Mouse (Mus musculus): ENCODE data around the gene Eif3g.
A peak's percentile ranks its signal among the peaks of the same experiment; 100 is the strongest.

The Eif3g gene

GRCm38 (mm10) chr9:20887704-20888385 is 10.6 kb downstream of the Eif3g start, which contains the start of gene Ppan:
Gene Ppan, plus strand, starts transcription at chr9:20888175.
- DNase-seq: peak; percentile 97

DNA sequence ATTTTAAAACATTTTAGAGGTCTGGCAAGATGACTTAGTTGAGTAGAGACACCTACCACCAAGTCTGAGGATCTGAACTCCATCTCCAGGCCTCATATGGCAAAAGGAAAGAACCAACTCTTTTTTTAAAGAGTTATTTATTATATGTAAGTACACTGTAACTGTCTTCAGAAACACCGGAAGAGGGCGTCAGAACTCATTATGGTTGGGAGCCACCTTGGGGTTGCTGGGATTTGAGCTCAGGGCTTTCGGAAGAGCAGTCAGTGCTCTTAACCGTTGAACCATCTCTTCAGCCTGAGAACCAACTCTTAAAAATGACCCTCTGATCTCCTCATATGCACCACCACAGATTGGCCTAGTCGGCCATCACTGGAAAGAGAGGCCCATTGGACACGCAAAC is 11.2 kb downstream of the Eif3g start:
- no peak for DNase-seq

GRCm38 (mm10) chr9:20886563-20886962 is 11.9 kb downstream of the Eif3g start:
- DNase-seq: no peak

DNA sequence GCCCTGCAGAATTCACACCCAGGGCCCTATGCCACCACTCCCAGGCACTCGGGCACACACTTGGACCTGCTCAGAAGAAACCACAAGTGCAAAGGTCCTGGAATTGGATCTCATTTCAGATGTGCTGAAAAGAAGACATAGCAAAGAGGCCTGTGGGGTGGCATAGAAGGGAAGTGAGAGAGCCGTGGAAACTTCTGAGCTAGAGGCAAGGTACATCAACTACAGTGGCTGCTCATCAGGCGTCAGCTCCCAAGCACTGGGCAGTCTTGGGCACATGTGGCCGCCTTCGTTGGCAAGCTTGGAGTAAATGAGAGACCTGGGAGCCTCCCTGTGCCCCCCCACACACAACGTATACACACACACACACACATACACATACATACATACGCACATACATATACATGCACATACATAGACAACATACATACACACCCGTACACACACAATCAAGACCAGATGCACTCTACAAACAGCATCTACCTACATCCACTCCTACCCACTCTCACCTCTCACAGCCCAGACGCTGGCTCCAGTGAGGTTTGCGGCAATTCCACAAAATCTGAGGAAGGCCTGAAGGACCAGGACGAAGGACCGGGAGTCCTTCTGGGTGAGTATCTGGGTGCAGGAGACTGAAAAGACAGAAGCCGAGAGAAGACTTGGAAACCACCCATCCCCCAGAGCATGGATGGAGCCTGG is 19.2 kb downstream of the Eif3g start, which contains the start of gene Angptl6:
TSS of gene Angptl6 (minus strand) at position 631 of the 696 bp plus-strand sequence.
- no peak for DNase-seq

DNA sequence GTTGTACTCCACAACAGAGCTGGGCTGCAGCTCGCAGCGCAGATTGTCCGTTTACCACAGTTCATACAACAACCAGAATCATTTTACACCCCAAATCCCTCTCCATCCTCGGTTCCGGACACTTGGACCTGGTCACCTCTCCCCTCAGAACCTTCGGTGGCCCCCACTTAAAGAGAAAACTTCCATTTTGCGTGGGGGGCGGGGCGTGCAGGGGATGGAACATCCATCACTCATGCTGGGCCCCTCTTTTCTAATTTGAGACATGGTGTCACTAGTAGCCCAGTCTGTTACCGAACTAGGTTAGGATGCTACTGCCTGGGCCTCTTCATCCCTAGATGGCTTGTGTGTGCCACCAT is 19.7 kb downstream of the Eif3g start:
- no peak for DNase-seq

DNA sequence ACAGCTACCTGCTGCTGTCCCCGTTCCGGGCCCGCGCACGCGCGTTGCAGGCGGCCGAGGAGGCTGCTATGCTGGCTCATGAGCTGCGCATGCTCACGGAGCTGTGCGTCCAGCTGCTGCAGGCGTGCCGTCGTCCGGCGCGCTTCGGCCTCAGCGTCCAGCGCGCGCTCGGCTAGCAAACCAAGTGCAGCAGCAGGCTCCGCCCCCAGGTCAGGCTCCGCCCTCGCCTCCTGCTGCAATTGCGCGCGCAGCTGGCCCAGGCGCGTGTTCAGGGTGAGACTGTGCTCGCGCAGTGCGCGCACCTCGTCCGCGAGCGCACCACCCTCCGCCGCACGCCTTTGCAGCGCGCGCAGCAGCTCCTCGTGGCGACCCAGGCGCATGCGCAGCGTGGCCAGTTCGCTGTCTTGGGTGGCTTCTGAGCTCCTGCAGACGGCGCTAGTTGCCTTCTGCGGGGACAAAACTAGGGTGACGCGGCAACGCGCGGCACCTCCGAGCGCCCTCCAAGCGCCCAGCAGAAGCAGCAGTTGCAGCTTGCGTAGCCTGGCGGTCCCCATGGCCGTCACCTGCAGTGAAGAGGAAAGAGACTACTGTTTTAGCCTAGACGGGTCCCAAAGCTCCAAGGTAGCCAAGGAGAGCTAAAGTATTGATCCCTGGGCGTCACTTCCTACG is 20.2 kb downstream of the Eif3g start:
- peak; percentile 100 for DNase-seq

DNA sequence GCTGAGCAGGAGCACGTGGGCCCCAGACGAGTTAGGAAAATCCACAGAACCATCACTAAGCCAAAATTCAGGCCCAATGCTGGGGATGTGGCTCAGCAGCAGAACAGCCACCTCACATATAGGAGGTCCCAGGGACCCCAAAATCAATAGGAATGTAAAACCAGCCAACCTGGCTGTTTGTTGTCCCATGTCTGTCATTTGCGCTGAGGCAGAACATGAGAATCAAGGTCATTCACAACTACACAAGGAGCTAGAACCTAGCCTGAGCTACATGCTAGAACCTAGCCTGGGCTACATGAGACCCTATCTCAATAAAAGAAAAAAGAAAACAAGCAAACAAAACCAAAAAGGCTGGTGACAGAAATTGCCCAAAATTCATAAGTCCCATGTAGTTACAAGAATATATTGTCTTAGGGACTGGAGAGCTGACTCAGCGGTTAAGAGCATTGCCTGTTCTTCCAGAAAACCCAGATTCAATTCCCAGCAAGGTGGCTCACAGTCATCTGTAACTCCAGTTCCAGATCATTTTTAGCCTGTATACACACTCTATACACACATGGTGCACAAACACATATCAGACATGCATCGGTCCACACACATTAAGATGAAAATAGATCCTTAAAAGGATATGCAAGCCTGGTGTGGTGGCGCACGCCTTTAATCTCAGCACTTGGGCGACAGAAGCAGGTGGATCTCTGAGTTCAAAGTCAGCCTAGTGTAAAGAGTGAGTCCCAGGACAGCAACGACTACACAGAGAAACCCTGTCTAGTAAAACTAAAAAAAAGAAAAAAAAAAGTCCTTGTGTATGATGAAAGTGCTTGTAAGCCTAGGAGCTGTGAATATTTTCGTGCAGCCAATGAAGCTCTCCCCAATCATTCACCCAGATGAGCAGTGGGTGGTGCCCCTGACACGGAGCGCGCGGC is 21.0 kb downstream of the Eif3g start:
- no peak for DNase-seq

- no peak for DNase-seq
Measured at GRCm38 (mm10) chr9:20876318-20877117, 21.9 kb downstream of the Eif3g start.

DNA sequence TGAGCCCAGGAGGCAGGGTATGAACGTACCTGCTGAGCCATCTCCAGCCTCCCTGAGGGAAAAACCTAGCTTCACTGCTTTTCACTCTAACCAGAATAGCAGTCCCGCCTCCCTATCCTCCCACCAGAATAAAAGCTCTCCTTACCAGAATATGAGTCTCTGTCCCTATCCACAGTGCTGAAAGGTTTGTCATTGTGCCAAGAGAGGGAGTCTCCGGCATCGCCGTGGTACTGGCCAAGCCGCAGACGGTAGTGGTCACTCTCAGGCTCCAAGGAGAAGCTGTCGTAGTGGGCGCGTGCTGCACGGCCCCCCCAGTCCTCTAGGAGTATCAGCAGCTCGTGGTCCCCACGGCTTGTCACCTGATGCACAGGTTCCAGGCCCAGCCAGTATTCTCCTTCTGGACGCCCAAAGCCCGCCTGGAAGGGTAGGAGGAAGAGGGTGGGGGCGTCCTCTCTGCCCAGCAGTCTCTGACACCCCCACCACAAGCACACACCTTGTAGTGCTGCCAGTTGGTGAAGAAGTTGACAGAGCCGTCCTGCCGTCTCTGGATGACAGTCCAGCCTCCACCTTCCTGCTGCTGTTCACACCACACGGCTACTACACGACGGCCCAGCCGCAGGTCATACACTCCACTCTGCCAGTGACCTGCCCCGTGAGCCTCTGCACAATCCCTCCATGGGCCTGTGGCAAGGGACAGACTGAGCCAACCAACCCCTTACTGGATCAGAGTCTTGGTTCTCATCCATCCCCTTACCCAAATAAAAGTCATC is 23.2 kb downstream of the Eif3g start:
- DNase-seq: no peak

GRCm38 (mm10) chr9:20873521-20873920 is 24.9 kb downstream of the Eif3g start:
- no peak for DNase-seq

DNA sequence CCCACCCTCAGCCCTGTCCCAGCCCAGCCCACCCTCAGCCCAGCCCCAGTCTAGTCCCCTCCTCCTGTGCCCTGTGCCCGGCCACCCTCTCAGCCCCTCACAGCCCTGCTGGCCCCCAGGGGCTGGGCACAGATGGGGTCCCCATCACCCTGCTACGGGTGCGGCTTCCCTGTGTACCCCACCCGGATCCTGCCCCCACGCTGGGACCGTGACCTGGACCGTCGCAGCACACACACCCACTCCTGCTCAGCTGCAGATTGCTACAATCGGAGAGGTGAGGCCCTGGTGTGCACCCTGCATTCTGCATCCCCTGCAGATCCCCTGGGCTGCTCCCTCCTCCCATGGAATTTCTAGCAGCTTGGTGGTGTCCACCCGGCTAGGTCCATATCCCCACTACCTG is 25.4 kb downstream of the Eif3g start:
- no peak for DNase-seq

DNA sequence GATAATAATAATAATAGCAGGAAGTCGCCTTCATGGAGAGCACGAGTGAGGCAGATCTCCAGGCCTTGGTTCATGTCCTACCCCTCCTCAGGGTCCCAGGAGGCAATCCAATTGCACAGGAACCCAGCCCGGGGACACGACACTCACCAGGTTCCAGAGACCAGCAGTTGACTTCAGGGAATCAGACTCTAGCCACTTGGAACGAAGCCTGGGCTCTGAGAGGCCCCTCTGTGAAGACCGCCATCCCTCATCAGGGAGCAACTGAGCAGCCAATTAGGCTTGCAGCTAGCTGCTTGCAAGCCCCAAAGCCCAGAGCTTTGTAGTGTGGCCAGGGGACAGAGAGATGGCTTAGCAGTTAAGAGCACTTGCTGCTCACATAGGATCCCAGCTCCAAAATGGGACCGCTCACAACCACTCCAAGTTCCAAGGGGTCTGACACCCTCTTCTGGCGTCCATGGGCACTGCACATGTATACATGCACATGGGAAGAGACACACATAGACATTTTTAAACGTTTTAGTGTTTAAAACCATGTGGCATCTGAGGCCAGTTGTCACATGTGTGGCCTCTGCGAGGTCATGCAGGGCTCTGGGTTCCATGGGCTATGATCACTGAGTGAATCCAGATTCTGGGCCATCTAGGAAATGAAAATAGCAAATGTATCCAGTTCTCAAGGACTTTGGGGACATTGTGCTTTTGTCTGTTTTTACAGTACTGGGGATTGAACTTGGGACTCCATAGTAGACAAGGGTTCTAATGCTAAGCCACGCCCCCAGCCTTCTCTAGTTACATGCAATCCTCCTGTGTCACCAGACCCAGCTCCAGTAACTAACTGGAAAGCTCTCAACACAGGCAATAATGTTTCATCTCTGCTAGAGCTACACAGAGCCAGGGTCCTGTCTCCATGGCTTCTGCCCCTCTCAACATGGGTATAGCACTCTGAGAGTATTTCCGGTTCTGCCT is 27.9 kb downstream of the Eif3g start:
- DNase-seq: no peak

- DNase-seq: no peak
Measured at GRCm38 (mm10) chr9:20869246-20869645, 29.2 kb downstream of the Eif3g start.

DNA sequence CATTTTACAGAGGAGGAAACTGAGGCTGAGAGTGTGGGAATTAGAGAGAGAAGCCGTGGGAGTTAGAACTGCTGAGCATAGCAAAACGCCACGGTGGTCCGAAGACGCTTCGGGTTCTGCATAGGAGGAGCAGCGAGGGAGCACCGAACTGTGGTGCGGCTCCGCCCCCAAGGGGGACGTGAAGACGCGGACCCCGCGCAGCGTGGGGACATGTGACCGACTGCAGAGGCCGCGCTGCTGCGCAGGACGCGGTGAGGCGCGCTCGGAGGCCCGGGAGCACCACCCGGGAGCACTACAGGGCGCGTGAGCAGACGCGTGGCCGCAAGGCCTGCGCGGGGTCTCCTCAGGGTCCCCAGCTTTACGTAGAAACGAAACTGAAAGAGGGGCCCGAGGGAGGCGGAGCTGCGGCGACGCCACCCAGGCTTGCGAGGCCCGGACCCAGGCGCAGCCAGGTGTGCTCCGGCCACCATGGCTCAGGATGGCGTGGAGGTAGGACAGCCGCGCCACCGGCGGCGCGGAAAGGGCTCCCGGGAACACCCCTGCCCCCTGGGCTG is 29.9 kb downstream of the Eif3g start, which contains the start of gene A230050P20Rik:
TSS of gene A230050P20Rik (plus strand) at position 195 of the 554 bp plus-strand sequence.
- peak; percentile 84 for DNase-seq

DNA sequence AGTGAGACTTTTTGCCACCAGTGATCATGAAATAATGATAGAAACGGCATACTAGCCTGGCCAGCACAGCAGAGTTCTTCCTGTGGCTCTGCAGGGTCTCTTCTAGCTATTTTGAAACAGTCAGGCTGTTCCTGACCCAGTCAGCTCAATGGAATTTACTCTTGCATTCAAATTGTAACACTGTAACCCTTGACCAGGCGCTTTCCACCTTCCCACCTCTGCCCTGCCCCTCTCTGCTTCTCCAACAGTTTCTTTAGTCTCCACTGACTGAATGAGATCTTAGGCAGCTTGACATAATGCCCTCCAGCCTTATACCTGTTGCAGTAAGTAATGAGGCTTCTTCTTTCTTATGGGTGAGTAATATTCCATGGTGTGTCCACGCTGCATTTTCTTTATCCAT is 31.5 kb downstream of the Eif3g start:
- DNase-seq: no peak

DNA sequence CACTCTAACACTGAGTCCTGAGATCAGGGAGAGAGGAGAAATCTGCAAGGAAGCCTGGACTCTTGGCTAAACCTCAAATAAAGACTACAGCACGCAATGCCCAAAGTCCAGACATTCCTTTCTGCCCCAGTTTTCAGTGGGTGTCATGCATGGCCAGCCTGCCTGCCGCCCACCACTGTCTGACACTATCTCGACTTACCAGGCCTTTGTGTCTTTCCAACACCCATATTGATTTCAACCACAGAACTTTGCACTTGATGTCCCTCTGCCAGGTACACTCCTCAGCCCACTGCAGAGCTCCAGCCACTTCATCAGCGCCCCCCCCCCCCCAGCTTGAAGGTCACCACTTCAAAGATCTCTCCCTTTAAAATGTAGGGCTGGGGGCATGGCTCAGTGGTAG is 36.2 kb downstream of the Eif3g start:
- no peak for DNase-seq

DNA sequence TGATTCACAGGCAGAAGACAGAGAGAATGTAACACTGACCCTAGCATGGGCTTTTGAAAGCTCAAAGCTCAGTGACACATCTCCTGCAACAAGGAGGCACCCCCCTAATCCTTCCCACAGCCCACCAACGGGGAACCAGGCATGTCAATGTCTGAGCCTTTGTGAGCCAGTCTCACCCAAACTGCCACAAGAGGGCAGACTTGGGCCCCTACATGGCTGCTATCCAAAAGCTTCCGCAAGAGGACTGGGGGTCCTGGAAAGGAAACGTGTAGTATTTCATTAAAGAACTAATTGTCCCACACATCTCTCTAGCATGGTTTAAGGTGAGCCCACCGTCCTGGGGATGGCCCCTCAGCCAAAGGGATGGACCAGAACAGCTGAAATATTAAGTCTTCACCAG is 36.6 kb downstream of the Eif3g start:
- no peak for DNase-seq

DNA sequence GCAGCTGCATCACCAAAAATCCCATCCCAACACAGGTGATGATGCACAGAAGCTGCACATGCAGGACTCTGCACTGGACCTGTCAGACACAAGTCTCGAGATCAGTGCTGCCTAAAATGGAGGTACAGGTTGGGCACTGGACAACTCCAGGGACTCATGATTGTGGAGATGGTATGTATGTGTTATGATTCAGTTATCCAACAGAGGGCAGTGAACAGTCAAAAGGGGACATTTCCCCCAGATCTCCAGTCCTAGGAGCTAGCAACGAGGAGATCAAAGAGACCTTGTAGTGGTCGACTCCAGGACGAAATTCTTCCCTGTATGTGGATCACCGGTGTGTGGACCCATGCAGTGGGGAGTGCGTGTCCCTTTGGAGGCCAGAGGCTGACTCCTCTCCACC is 38.5 kb downstream of the Eif3g start:
- DNase-seq: no peak

DNA sequence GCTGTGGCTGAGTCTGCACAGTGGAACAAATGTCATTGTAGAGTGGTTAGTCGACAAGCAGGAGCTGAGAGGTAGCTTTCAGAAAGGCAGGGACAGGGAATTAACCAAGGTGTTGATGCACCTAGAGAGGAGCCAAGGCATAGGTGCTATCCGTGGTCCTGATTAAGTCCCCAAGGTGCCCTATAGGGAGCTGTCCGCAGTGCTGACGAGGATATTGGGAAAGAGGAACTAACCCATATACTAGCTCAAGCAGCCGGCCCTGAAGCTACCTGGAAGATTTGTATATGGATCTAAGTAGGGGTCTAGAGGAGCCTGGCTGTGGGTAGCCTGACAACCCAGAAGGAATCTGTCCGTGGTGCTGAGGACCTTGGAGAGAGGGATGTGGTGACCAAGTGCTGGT is 41.3 kb downstream of the Eif3g start:
- no peak for DNase-seq

DNA sequence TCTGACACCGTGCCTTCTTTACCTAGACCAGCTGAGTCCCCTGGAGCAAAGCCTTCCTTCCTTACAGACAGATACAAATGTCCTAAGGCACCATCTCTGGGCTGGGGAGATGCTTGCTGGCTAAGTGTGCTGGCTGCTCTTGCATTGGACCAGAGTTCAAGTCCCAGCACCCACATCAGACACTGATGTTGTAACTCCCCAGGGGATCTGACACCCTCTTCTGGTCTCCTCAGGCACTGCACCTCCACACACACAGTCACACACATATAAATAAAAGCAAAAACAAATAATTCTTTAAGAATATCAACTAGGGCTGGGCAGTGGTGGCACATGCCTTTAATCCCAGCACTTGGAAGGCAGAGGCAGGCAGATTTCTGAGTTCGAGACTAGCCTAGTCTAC is 48.2 kb downstream of the Eif3g start:
- no peak for DNase-seq

Measured in layer of hippocampus, adult 9-11 months (tissue).